Mouse (Mus musculus) layer of hippocampus, adult 2 months (tissue): ENCODE data around the gene Derl3. TPM values are rescaled to one million over a fixed set of nuclear protein-coding genes. Genes with fewer than 3 reads are reported as not detected.

Experiments
- DNase-seq, 2 experiments: peaks; one replicate each; pipeline ENCODE4 v3.0.0; 2022; ENCODE audit warnings: low spot score in 2 of 2
- H3K27ac ChIP-seq: fragments of 200-600 bp; 2 replicates; pipeline ENCODE4 v1.8.1; 2022
- H3K4me3 ChIP-seq: fragments of 200-600 bp; 2 replicates; pipeline ENCODE4 v1.8.1; 2022; ENCODE audit warnings: mild to moderate bottlenecking
- CTCF ChIP-seq: fragments of 200-600 bp; conservative IDR thresholded peaks from 2 replicates; pipeline ENCODE4 v1.8.1; 2022; ENCODE audit warnings: antibody characterized with exemption, mild to moderate bottlenecking, moderate library complexity
- total RNA-seq, 2 experiments: library from RNA; stranded (reverse); gene quantifications; 2 replicates each; pipeline ENCODE4 v1.2.3; 2021

Derl3 gene
- total RNA-seq, 2 experiments from 2014 or later, result 3.2 to 5.0 TPM

- no peak for TF ChIP-seq CTCF
- Histone ChIP-seq H3K27ac (0 out of 2 replicates have a peak within 1 kb of the TSS, but pooled peaks have one; percentile 5), H3K4me3 (no peak within 1 kb of the TSS)
- DNase-seq, result no peak
Observed at GRCm38 (mm10) chr10:75942736-75943477, 49.7 kb downstream of the Derl3 start, which contains the start of gene Vpreb3. Gene Vpreb3, plus strand, starts transcription at chr10:75943057.

- no peak for TF ChIP-seq CTCF
- Histone ChIP-seq H3K4me3 (no peak overlapping the region), H3K27ac (0 out of 2 replicates have a peak overlapping the region, but pooled peaks have one; percentile 5)
- DNase-seq, result peak; percentile 43 to 60
Observed at GRCm38 (mm10) chr10:75944066-75944772, 51.0 kb downstream of the Derl3 start.

GRCm38 (mm10) chr10:75945213-75945612 is 52.0 kb downstream of the Derl3 start:
- H3K4me3 ChIP-seq, result no peak overlapping the region
- no peak for DNase-seq
- H3K27ac ChIP-seq, result no peak overlapping the region
- no peak for TF ChIP-seq CTCF

Other genes starting within 250 kb of the Derl3 start
- gene Susd2, start 249.4 kb upstream of the Derl3 start, total RNA-seq, result 1 to 10 TPM; 2.1 TPM
- gene Cabin1, start 129.1 kb upstream of the Derl3 start, total RNA-seq, result 10 to 100 TPM; 68.0 to 70.4 TPM
- 10 to 100 TPM; 42.3 to 46.4 TPM for gene Ddt, start 120.0 kb upstream of the Derl3 start, total RNA-seq
- gene Gm20441, start 112.5 kb upstream of the Derl3 start, total RNA-seq, result under 1 TPM in 1 of 2 experiments, not detected in 1; 0.56 TPM
- 1 to 10 TPM; 1.6 to 1.8 TPM for gene Gstt3, start 112.0 kb upstream of the Derl3 start, total RNA-seq
- 1 to 10 TPM; 6.7 to 7.2 TPM for gene Gstt1, start 94.8 kb upstream of the Derl3 start, total RNA-seq
- not detected for gene Gstt4, start 70.9 kb upstream of the Derl3 start, total RNA-seq
- 1 to 10 TPM; 4.7 TPM for gene Gstt2, start 56.0 kb upstream of the Derl3 start, total RNA-seq
- 100 to 1,000 TPM; 439 to 454 TPM for gene Mif, start 33.2 kb upstream of the Derl3 start, total RNA-seq
- 10 to 100 TPM; 83.3 to 83.6 TPM for gene Smarcb1, start 28.2 kb downstream of the Derl3 start, total RNA-seq
- 100 to 1,000 TPM; 328 to 340 TPM for gene Chchd10, start 39.7 kb downstream of the Derl3 start, total RNA-seq
- 1 to 10 TPM; 1.5 to 1.8 TPM for gene Mmp11, start 43.1 kb downstream of the Derl3 start, total RNA-seq
- gene Gm867, start 47.3 kb downstream of the Derl3 start, total RNA-seq, result under 1 TPM in 1 of 2 experiments, not detected in 1; 0.56 TPM
- not detected for gene Vpreb3, start 49.6 kb downstream of the Derl3 start, total RNA-seq
- gene Gm5134, start 61.1 kb downstream of the Derl3 start, total RNA-seq, result not detected
- gene Zfp280b, start 139.2 kb downstream of the Derl3 start, total RNA-seq, result 10 to 100 TPM; 15.5 to 16.1 TPM
- gene Slc5a4b, start 217.5 kb downstream of the Derl3 start, total RNA-seq, result not detected